Mouse (Mus musculus) adrenal gland (tissue): ENCODE measurements at regions not wholly inside any gene's neighbourhood (a gene's known extent, or its start where the extent isn't known, plus 50 kb on each side); places are given as distances from the start of the nearest gene placed in this dataset.

Experiments used
- intact Hi-C: fragments of 180-260 bp; cut with DNase I; formaldehyde crosslinking; loops from one replicate; pipeline ENCODE4 v1.15.1; 2025

DNA sequence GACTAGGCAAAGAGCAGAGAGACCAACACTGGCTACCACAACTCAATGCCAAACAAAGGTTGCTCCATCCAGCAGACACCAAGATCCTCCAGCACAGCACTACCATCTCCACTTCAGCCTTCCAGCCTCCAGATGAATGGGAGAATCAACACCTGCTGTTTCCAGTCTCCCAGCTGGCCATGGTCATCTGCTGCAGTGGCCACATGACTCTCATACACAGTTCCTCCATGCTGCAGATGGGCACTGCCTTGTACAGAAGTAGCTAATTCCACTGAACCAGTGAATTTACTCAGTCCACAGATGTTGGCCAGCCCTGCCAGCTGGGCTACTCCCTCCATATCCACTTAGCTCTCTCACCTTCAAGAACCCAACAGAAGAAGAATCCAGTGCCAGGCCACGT lies 63.0 kb upstream of the Vstm5 start:
- intact Hi-C loops = no loop called here

DNA sequence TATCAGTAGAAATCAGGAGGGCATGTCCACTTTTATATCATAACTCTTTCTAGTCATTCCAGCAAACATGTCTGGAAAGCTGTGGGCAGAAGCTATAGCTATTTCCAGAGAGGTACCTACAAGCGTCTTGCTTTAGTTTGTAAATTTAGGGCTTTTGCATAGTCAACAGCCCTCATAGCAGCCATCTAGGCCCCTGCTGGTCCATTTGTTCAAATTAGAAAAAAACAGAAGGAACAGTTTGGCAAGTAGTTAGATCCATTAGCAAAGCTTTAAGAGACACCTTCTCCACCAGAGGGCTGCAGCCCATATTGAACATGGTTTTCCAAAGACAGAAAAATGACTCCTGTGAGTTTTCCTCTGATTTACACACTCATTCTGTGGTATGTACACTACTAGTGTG lies 63.4 kb upstream of the Vstm5 start:
- intact Hi-C loops = no loop called here

DNA sequence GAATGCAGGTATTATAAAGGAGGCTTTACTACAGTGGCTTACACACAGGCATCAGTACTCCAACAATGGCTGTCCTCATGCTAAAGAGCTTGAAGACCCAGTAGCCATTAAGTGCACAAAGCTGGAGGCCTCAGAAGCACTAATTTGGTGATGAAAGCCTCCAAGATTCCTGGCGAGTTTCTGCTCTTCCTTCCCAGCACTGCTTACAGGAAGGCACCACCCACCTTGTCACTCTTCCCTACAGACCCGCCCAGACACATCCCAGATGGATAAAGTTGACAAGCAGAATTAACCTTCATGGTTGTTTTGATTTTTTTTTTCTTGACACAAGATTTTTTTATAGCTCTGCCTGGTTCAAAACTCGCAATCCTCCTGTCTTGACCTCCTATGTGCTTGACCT lies 59.0 kb upstream of the Hephl1 start:
- intact Hi-C loops = loop anchor here (5.0 kb wide), 1 partner anchor 139 kb away; no protein-coding TSS in a partner anchor

DNA sequence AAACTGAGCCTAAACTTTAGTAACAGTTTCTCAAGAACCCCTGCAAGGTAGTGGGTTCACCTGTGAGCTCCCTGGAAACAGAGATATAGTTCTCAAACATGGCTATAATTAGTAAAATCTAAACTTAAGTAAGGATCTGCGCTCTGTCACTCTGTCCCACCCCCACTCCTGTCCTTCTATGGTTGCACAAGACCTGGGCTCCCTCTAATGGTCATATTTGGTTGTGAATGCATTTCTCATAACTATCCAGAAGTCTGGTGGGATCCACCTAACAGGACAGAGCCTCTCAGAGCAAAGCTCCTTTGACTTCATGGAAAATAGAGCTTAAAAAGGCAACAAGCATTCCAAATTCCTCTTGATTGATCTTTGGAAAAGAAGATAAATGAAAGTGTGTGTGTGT lies 57.8 kb upstream of the Hephl1 start:
- intact Hi-C loops = loop anchor here (5.0 kb wide), 1 partner anchor 137 kb away; no protein-coding TSS in a partner anchor

DNA sequence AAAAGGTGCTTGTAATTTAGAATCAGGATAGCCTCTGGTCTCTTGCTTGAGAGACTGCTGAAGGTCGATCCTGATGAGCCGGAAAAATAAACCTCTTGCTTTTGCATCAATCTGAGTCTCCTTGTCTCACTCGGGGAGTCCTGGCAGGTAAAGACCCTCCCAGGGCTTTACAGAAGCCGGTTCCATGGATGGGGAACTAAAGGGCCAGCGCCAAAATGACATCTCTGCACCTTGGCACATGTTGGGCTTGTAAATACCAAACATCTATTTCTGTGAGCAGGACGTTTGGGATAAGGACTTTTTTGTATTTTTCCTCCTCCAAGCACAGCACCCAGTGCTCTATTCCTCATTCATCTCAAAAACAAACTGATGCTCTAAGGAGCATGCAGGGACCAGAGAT lies 57.1 kb upstream of the Hephl1 start:
- intact Hi-C loops = no loop called here

DNA sequence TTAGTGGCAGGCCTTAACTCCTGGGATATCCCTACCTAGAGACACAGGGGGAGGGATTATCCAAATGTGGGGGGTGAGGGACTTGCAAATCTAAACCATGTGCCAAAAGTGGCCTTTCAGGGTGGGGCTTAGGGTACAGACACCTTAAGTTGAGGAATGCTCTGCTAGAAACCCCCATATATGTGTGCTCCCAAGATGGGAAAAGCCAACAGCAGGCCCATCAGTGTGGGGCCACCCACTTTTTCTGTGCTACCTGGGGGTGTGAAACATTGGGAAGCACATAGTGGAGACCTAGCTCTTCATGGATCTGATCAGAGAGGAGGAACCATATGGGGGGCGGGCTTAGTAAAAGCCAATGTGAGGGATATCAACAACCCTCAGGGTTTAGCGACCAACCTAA lies 55.0 kb upstream of the Hephl1 start:
- intact Hi-C loops = no loop called here

DNA sequence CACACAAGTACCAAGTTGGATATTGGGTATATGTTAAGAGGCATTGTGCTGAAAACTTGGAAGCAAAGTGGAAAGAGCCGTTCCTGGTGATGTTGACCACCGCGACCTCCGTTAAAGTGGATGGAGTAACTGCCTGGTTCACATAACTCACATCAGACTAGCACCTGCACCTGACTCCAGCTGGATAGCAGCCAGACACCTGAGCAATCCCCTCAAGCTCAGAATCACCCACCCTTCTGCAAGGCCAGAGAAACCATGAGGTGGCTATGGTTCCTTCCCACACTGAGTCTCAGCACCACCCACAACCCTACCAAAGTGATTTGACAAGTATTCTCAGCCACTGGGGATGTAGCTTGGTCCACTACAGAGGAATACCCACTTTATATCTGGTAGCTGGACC lies 54.6 kb upstream of the Hephl1 start:
- intact Hi-C loops = no loop called here
